Mouse (Mus musculus) spleen, postnatal 14 days (tissue): ENCODE measurements around the gene Thra.
A peak's percentile ranks its signal among the peaks of the same experiment; 100 is the strongest.

Experiments
- DNase-seq, 2 experiments: peaks; one replicate each; pipeline ENCODE4 v3.0.0; 2021 to 2022; ENCODE audit warnings: low spot score in 2 of 2

Gene Thra

DNA sequence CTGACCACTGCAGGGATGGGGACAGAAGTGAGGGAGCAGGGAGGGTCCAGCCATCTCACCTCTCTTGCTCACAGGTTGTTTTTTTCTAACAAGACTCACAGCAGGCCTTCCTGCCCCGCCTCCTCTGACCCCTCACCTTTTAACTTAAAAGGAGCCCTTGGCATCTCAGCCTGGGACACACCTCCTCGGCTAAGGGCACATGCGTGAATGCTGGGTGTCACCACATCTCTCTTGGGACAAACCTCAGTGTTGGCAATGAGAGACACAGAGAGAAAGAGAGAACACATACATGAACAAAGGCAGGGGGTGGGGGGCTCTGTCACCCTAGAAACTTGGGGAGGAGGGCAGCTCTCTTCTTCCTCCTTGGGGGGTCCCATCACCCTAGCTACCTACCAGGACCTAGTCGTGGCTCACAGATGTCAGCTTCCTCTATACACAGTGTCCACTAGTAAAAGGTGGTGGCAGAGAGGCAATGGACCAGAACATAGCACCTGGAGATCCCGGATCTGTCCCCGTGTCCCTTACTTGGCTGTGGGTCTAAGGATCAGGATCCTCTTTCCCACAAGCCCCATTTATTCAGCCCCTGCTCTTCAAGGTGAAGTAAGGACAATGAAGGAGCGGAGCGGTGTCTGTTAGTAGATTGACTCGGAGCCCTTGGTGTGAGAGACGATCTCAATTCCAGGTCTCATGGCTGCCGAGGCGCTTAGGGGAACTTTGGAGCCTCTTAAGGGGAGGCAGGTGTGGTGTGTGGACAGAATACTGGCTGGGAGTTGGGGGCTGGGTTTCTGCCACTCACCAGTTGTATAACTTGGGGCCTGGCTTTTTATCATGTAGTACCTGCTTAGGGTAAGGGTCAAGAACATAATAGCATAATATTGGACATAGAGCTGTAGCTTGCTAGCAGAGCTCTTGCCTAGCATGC, 5.8 kb downstream of the Thra start:
- no peak for DNase-seq

DNA sequence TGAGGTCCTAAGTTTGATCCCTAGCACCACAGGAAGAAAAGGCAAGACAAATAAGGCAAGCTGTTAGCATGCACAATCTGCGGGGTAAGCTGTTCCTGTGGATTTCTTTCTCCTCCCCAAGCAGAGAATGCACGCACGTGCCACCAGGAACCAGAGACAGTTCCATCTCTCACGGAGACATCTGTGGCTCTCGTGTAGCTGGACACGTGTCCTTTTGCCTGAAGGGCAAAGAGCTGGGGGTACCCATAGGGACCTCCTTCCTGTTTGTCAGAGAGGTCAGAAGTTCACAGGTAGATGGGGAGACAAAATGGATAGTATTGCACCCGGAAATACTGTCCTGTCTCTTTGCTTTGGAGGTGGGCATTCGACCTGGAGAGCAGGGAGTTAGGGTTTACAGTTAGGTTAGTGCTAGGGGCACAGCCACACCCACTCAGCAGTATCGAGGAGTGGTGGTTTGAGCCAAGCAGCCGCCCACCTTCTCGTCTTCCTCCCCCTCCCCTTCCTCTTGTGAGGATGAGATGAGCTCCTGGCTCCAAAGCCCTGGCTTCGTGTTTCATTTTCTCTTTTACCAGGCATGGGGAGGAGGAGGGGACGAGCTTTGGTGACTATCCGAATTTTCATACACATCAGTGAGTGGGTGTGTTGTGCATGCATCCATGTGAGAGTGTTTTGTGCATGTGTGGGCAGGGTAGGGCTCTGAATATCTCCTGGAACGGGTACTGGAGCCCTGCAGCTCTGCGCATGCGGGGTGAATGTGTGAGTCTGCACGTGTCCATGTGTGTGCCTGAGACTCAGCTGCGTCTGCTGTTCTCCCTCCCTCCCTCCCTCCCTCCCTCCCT, 6.6 kb downstream of the Thra start:
- no peak for DNase-seq

- DNase-seq: no peak
These were observed 7.5 kb downstream of the Thra start for GRCm38 (mm10) chr11:98747804-98748505.

DNA sequence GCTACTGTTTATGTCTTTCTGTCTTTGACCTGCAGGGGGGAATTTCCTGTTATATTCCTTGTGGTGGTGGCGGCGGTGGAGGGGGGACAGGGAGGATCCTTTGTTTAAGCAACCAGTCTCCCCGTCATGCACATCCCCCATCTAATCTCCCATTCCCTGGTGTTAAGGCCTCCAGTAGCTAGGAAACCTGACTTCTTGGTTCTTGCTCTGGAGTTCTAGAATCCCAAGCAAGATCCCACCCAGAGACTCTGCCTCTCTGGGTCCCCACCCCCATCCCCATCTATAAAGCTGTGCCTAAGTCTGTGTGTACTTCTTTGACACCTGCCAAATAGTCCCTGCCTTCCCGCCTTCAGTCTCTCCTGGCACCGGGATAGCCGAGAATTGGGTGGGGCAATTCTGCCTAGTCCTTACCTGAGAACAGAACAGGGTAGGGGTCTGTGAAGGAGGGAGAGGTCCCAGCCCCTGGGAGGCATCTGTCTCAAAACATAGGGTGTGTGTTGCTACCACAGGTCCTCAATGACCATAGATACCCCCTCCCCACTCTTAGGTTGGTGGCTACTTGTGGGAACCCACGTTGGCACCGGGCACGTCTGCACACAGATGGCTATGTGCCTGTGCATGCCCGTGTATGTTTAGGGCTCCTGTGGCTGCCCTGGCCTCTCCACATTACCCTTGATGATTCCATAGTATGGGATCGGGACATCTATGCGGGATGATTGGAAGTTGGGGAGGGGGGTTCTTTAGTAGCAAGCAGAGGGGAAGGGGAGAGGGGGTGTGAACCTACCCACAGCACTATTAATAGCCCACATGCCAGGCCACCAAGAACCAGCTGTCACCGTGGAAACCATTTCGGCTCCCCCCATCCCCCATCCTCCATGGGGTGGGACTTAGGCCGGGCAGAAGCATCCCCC, 8.3 kb downstream of the Thra start:
- DNase-seq: no peak

- DNase-seq: no peak
These were observed 9.3 kb downstream of the Thra start for GRCm38 (mm10) chr11:98749716-98750115.

DNA sequence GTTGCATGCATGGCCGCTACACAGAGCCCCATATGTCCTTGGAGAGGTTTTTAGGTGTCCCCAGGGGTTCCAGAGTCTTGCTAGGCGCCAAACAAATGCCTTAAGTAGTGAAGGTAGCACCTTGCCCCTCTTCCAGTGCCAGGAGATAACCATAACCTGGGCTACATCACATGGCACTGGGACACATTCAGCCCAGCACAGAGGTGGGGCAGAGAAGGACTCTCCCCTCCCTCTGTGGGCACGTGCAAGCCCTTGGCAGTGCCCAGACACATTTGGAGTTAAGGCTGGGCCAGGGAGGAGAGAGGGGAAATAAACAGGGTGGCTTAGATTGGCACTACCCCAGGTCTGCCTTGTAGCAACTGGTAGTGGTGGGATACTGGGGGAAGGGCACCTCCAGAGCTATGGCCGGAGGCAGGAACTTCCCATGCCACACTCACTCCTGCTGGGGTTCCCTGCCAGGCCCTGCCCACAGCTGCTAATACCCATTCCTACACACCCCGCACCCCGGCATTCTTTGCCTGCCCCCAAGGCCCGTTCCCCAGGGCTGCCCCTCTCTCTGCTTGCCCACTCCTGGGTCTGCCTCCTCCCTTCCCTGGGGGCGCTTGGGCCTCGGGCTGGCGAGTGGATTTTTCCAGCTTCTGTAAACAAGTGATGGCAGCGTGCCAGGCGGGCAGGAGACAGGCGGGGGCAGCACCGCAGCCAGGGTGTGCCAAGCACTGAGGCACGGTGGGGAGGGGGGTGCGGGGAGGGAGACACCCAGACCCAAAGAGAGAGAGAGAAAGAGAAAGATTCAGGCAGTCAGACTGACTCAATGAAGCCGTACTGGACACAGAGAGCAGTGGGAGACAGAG, 10.1 kb downstream of the Thra start:
- no peak for DNase-seq

GRCm38 (mm10) chr11:98751221-98751782, 10.9 kb downstream of the Thra start:
- peak in 1 of 2 experiments; percentile 7 for DNase-seq

GRCm38 (mm10) chr11:98752562-98753140, 12.2 kb downstream of the Thra start:
- no peak for DNase-seq

DNA sequence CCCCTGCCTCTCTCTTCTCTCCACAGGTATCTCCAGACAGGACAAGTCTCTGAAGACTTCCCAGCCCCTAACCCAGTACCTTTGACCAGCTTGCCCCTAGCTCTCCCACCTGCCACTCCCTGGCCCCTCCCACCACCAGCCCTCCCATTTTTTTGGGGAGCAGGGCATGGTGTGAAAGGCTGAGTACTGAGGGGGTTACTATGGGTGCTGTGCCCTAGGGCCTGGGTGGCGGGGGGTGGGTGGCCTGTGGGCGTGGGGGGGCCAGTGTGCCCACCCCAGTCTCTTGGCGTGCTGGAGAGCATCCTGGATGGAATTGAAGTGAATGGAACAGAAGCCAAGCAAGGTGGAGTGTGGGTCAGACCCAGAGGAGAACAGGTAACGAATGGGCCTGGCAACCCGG, 12.8 kb downstream of the Thra start:
- DNase-seq: no peak

DNA sequence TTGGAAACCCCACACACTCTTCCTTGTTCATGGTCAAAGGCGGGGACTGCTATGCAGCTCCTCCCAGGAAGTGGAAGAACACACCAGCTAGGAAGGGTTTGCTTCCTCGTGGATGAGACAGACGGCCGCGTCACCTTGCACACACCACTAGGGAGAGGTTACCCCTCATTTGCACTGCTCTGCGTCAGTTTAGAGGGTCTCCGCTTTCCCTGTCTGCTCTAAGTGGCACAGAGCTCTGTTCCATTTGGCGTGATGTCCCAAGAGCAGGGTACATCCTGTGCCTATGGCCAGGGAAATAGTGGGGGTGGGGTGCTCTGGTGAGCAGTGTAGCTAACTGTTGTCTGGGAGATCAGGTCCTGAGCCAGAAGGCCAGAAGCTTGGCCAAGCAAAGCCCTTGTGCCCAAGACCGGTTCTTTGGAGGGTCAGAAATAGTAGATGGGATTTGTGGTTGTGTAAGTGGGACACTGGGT, 13.7 kb downstream of the Thra start:
- DNase-seq: no peak

DNA sequence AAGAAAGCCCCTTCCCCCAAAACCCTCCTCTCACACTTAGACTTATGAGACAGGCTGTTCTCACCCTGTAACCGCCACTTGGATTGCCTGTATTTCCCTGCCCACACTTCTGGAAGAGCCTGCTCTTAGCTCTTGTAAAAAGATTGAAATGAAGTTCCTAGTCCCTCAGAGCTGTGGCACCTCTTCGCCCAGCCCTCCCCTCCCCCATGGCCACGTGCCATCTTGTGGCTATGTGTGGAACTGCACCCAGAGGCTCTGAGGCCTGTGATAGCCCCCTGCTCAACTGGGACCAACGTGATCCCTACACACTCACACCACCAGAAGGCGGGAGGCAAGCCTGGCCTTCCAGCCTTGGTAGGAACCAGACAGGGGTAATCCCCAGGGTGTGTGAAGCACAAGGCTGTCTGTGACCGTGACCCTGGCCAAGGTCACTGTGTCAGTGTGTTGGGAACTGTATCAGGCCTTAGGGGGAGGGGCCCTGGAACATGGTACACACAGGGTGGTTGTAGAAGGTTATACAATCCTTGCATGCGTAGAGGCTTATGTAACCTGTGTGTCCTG, 14.3 kb downstream of the Thra start:
- DNase-seq: peak; percentile 57 to 75

DNA sequence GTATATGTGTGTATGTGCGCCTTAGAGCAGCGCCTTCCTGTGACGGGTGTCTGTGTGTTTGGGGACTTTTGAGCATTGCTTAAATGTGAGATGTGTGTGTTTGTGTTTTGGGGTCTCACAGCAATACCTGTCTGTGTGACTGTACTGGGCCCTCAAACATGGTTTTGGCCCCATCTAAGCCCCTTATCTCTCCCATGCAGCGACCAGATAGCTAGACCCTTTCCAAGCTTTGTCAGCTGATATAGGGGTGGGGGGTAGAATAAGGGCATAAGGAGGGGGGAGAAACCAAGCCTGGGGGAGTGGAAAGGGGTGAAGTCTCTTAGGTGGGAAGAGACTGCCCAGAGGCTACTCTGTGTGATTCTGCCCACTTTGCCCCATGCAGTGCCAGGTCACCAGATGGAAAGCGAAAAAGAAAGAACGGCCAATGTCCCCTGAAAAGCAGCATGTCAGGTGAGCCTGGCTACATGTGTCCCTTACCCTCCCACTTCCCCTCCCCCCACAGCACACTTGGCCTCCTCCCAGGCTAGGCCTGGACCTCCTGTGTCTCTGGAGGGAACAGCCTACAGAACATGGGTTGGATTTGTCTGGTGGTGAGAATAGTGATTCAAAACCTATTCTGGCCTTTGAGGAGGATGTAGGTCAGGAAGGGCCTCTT, 15.4 kb downstream of the Thra start:
- DNase-seq: no peak

DNA sequence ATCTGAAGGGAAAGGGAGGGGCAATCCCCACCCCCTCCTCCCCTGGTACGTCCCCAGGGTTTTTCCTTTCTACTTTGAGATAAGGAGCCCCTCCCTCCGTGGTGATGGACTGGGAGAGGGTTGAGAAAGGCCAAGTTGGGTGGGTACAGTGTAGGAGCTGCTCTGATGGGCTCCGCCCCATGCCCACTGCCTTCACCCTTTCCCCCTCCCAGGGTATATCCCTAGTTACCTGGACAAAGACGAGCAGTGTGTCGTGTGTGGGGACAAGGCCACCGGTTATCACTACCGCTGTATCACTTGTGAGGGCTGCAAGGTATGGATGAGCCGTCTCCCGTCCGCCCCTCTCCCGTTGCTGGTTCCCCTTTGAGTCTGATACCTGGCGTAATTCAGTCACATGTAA, 16.3 kb downstream of the Thra start:
- DNase-seq: no peak

DNA sequence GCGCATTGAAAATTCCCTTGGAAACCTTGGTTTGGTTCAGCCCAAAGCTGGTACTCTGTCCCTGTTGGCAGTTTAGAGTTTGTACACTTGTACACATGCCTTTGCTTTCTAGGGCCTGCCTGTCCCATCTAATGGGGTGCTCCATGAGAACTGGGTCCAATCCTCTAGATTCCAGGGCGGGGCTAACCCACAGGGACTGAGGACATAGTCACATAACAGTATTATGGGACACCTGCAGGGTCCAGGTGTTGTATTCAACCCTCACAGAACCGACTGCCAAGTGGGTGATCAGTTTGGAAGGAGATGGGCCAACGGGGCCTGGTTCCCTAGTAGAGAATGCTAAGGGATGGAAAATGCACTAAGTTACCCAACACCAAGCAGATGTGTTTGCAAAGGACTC, 21.5 kb downstream of the Thra start:
- DNase-seq: no peak

GRCm38 (mm10) chr11:98762756-98763501, 22.5 kb downstream of the Thra start:
- DNase-seq: no peak

DNA sequence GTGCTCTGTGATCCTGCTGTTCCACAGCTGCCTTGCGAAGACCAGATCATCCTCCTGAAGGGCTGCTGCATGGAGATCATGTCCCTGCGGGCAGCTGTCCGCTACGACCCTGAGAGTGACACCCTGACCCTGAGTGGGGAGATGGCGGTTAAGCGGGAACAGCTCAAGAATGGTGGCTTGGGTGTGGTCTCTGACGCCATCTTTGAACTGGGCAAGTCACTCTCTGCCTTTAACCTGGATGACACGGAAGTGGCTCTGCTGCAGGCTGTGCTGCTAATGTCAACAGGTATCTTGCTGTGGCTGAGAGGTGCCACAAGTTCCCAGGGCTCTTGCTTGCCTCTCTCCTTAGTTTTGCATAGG, 23.0 kb downstream of the Thra start:
- DNase-seq: no peak

DNA sequence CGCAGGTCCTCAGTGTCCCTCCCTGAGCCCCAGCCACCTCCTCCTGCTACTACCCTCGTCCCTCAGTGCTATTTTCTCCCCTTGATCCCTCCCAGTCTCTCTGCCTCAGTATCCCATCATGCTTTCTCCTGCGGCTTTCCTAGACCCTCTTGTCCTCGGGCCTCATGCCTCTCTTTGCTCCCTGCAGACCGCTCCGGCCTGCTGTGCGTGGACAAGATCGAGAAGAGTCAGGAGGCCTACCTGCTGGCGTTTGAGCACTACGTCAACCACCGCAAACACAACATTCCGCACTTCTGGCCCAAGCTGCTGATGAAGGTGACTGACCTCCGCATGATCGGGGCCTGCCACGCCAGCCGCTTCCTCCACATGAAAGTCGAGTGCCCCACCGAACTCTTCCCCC, 23.7 kb downstream of the Thra start:
- no peak for DNase-seq

- no peak for DNase-seq
These were observed 24.3 kb downstream of the Thra start for GRCm38 (mm10) chr11:98764746-98765145.
